Mouse (Mus musculus): ENCODE measurements around the gene Trarg1.

GRCm38 (mm10) chr11:76728093-76728492, 48.5 kb downstream of the Trarg1 start:
- TF ChIP-seq TAL1 (IDR thresholded peaks at IDR 0.05; ENCODE audit: low read length) (no peak), GATA1 (IDR thresholded peaks at IDR 0.05; ENCODE audit: low read length) (no peak)

Measured in erythroblast, embryonic 14.5 days (primary cell).